Comparison of ENCODE assay signal across 31 mouse cellular contexts in genomic region chr15:53995199-53995868, GRCm38 (mm10).
DNase-seq lines count a peak whose midpoint lies in the region; ATAC-seq lines count a peak whose summit lies in the region.
"Had no signal": no experiment of that assay in that cellular context is flagged by ENCODE, and none has a peak within 500 bp of the region (broad histone marks: within the 10 kb centered on the region; RNA-seq: fewer than 3 reads in every experiment).

No protein-coding gene starts in this region.

- peak; percentile 3 for DNase-seq in forebrain, embryonic 14.5 days (ENCODE audit: low spot score)
- no peak for DNase-seq in limb, embryonic 10.5 days (ENCODE audit: low spot score)
- DNase-seq in neural tube, embryonic 10.5 days (ENCODE audit: extremely low spot score, low spot score): no peak
- DNase-seq in heart, postnatal 36 days: no peak
- DNase-seq: adrenal gland, adult 8-10 months; cerebellum, adult 8-10 months; cerebellum, postnatal 25 days; gastrocnemius, postnatal 25 days; heart, adult 18-20 months; heart, postnatal 4 days; kidney, adult 11 months; kidney, postnatal 36 days; liver; lung, postnatal 14 days; retina, postnatal 1 day; right cerebral cortex, postnatal 14 days; thymus, postnatal 14 days had no signal

- ATAC-seq in forebrain, embryonic 14.5 days: no peak
- ATAC-seq in forebrain, embryonic 13.5 days: no peak
- peak; percentile 63; the same call in 1 of the 2 replicates for ATAC-seq in limb, embryonic 12.5 days (ENCODE audit: insufficient number of reproducible peaks, insufficient read depth, low FRiP score, low TSS enrichment, low read depth)
- ATAC-seq in neural tube, embryonic 14.5 days (ENCODE audit: low read depth): peak; percentile 61; the same call in 1 of the 2 replicates
- ATAC-seq: inflammation-experienced regulatory T-cells, adult 6 months; midbrain, embryonic 16.5 days had no signal

- H3K27ac ChIP-seq in forebrain, embryonic 14.5 days (ENCODE audit: low read depth, low read length): no peak overlapping the region
- no peak overlapping the region for H3K27ac ChIP-seq in forebrain, embryonic 13.5 days
- H3K27ac ChIP-seq in limb, embryonic 12.5 days: no peak overlapping the region
- no peak overlapping the region for H3K27ac ChIP-seq in limb, embryonic 10.5 days
- no peak overlapping the region for H3K27ac ChIP-seq in neural tube, embryonic 14.5 days (ENCODE audit: low read depth, low read length)
- H3K27ac ChIP-seq: hindbrain, embryonic 13.5 days; layer of hippocampus, adult 2 months; left cerebral cortex, adult 2 months; liver, embryonic 14.5 days; neural tube, embryonic 13.5 days; stomach, embryonic 15.5 days had no signal

- no peaks in the 10 kb centered on the region for H3K27me3 ChIP-seq in forebrain, embryonic 14.5 days (replicated peaks; ENCODE audit: control insufficient read depth, insufficient read depth, low read length)
- no peaks in the 10 kb centered on the region for H3K27me3 ChIP-seq in forebrain, embryonic 13.5 days
- H3K27me3 ChIP-seq in limb, embryonic 12.5 days: no peaks in the 10 kb centered on the region
- no peaks in the 10 kb centered on the region for H3K27me3 ChIP-seq in limb, embryonic 10.5 days (ENCODE audit: low read depth, poor library complexity, severe bottlenecking)
- H3K27me3 ChIP-seq in neural tube, embryonic 14.5 days (ENCODE audit: control insufficient read depth, insufficient read depth, low read length): no peaks in the 10 kb centered on the region
- H3K27me3 ChIP-seq: CH12.LX; hindbrain, embryonic 13.5 days; neural tube, embryonic 13.5 days; stomach, embryonic 15.5 days had no signal

- 75% methylated on average over 2 of the region's 2 CpGs for WGBS in forebrain, embryonic 14.5 days
- WGBS in forebrain, embryonic 13.5 days: 68% methylated on average over 2 of the region's 2 CpGs
- WGBS in limb, embryonic 12.5 days: 35% methylated on average over 2 of the region's 2 CpGs
- WGBS in limb, embryonic 10.5 days: 82% methylated on average over 2 of the region's 2 CpGs
- WGBS in neural tube, embryonic 14.5 days: 65% methylated on average over 2 of the region's 2 CpGs

- no peak overlapping the region for H3K9ac ChIP-seq in forebrain, embryonic 14.5 days (ENCODE audit: low read length)
- H3K9ac ChIP-seq in forebrain, embryonic 13.5 days: no peak overlapping the region
- no peak overlapping the region for H3K9ac ChIP-seq in limb, embryonic 12.5 days (replicated peaks)
- H3K9ac ChIP-seq in neural tube, embryonic 14.5 days (replicated peaks; ENCODE audit: low read depth, low read length): no peak overlapping the region
- H3K9ac ChIP-seq: hindbrain, embryonic 13.5 days; liver, embryonic 14.5 days; neural tube, embryonic 13.5 days; stomach, embryonic 15.5 days had no signal

- H3K4me2 ChIP-seq in forebrain, embryonic 14.5 days (ENCODE audit: low read length): no peak overlapping the region
- H3K4me2 ChIP-seq in forebrain, embryonic 13.5 days: no peak overlapping the region
- H3K4me2 ChIP-seq in limb, embryonic 12.5 days: no peak overlapping the region
- H3K4me2 ChIP-seq in neural tube, embryonic 14.5 days (ENCODE audit: low read depth, low read length): no peak overlapping the region
- H3K4me2 ChIP-seq: heart, embryonic 11.5 days; hindbrain, embryonic 13.5 days; midbrain, embryonic 11.5 days; neural tube, embryonic 13.5 days; stomach, embryonic 15.5 days had no signal

- H3K36me3 ChIP-seq in forebrain, embryonic 14.5 days (ENCODE audit: control insufficient read depth, insufficient read depth, low read length): no peaks in the 10 kb centered on the region
- no peaks in the 10 kb centered on the region for H3K36me3 ChIP-seq in forebrain, embryonic 13.5 days (ENCODE audit: poor library complexity, severe bottlenecking)
- H3K36me3 ChIP-seq in limb, embryonic 12.5 days: no peaks in the 10 kb centered on the region
- no peaks in the 10 kb centered on the region for H3K36me3 ChIP-seq in limb, embryonic 10.5 days
- no peaks in the 10 kb centered on the region for H3K36me3 ChIP-seq in neural tube, embryonic 14.5 days (ENCODE audit: control insufficient read depth, insufficient read depth, low read length)
- H3K36me3 ChIP-seq: hindbrain, embryonic 13.5 days; neural tube, embryonic 13.5 days; stomach, embryonic 15.5 days had no signal

- intact Hi-C loops in heart, postnatal 36 days (cut with DNase I): no loop called here

- no peak overlapping the region for H3K4me3 ChIP-seq in forebrain, embryonic 14.5 days (ENCODE audit: low read depth, low read length)
- no peak overlapping the region for H3K4me3 ChIP-seq in forebrain, embryonic 13.5 days
- H3K4me3 ChIP-seq in limb, embryonic 12.5 days (replicated peaks): no peak overlapping the region
- H3K4me3 ChIP-seq in limb, embryonic 10.5 days: no peak overlapping the region
- no peak overlapping the region for H3K4me3 ChIP-seq in neural tube, embryonic 14.5 days (ENCODE audit: low read depth, low read length)
- H3K4me3 ChIP-seq: hindbrain, embryonic 13.5 days; layer of hippocampus, adult 2 months; left cerebral cortex, adult 2 months; neural tube, embryonic 13.5 days; stomach, embryonic 15.5 days had no signal

- H3K9me3 ChIP-seq in forebrain, embryonic 14.5 days (replicated peaks; ENCODE audit: control insufficient read depth, low read length): no peaks in the 10 kb centered on the region
- H3K9me3 ChIP-seq in forebrain, embryonic 13.5 days (replicated peaks): no peaks in the 10 kb centered on the region
- no peaks in the 10 kb centered on the region for H3K9me3 ChIP-seq in limb, embryonic 12.5 days
- no peaks in the 10 kb centered on the region for H3K9me3 ChIP-seq in limb, embryonic 10.5 days (replicated peaks)
- H3K9me3 ChIP-seq in neural tube, embryonic 14.5 days (ENCODE audit: control insufficient read depth, low read length): no peaks in the 10 kb centered on the region
- H3K9me3 ChIP-seq: hindbrain, embryonic 13.5 days; neural tube, embryonic 13.5 days; stomach, embryonic 15.5 days had no signal

- no peaks in the 10 kb centered on the region for H3K4me1 ChIP-seq in forebrain, embryonic 14.5 days (ENCODE audit: control insufficient read depth, insufficient read depth, low read length)
- H3K4me1 ChIP-seq in forebrain, embryonic 13.5 days: no peaks in the 10 kb centered on the region
- H3K4me1 ChIP-seq in limb, embryonic 12.5 days (replicated peaks): no peaks in the 10 kb centered on the region
- H3K4me1 ChIP-seq in limb, embryonic 10.5 days: no peaks in the 10 kb centered on the region
- H3K4me1 ChIP-seq in neural tube, embryonic 14.5 days (ENCODE audit: control insufficient read depth, insufficient read depth, low read length): no peaks in the 10 kb centered on the region
- H3K4me1 ChIP-seq: hindbrain, embryonic 13.5 days; neural tube, embryonic 13.5 days; stomach, embryonic 15.5 days had no signal

Comparison
In these comparisons a context has a peak if more than half of its experiments do, and no peak if none do; other contexts are left out.
1. ATAC-seq: peak in limb, embryonic 12.5 days (single experiment) and neural tube, embryonic 14.5 days (single experiment); none in forebrain, embryonic 14.5 days (single experiment) and forebrain, embryonic 13.5 days (single experiment).